Mouse (Mus musculus): ENCODE measurements around the gene Arrdc5.

GRCm38 (mm10) chr17:56298238-56298637 is 1.8 kb downstream of the Arrdc5 start:
- no peak for TF ChIP-seq FLI1 (IDR thresholded peaks at IDR 0.05; ENCODE audit: low read length)
- no peak for TF ChIP-seq GATA1 (IDR thresholded peaks at IDR 0.05; ENCODE audit: borderline replicate concordance, low read length)

All from megakaryocyte, embryonic 14.5 days (primary cell).